Mouse (Mus musculus) cerebral cortex, adult 2 months (tissue): ENCODE measurements around the gene Mpig6b.

Experiments used
- WGBS: fragments of 180-500 bp; shearing (Covaris S2); methylation state at CpG from one replicate; pipeline ENCODE4 v1.1.7; 2018; 5-methylcytosine and 5-hydroxymethylcytosine counted together

Mpig6b gene

DNA sequence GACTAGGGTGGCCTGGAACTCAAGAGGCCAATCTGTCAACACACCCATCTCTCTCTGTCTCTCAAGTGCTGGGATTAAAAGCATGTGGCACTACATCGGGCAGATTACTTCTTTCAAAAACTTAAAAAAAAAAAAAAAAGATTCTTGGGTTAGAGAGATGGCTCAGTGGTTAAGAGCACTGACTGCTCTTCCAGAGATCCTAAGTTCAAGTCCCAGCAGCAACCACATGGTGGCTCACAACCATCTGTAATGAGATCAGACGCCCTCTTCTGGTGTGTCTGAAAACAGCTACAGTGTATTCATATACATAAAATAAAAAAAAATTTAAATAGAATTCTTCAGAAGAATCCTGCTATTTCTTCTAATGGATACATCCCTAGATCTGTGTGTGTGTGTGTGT lies 22.2 kb upstream of the Mpig6b start:
- 36% methylated on average over 2 of the region's 2 CpGs for WGBS

- WGBS = 81% methylated on average over 7 of the region's 7 CpGs
These were observed 19.4 kb upstream of the Mpig6b start, which contains the start of gene Ly6g6f for GRCm38 (mm10) chr17:35085208-35085865. Gene Ly6g6f (minus strand): TSS chr17:35085610.

DNA sequence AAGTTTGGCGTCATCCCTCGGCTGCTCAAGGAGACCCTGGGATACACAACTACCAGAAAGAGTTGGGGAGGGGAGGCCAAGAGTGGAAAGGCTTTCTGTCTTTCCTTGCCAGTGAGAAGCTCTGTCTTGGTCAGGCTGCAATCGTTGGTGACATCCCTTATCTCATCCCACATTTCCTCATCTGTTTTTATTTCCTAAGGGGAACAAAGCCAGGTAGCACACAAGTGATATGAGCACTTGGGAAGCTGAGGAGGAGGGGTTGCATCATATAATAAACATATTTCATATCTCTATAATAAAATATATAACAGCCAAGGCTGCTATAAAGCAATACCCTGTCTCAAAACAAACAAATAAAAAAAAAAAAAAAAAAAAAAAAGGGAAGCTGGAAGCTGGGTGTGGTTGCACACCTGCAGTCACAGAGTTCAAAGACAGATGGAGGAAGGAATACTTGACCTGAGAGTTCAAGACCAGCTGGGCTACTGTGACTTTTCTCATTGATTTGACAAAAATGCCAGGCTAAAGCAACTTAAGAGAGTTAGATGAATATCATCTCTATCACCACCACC lies 18.0 kb upstream of the Mpig6b start:
- WGBS = 78% methylated on average over 3 of the region's 3 CpGs

- WGBS = 93% methylated on average over 16 of the region's 16 CpGs
These were observed 17.0 kb upstream of the Mpig6b start for GRCm38 (mm10) chr17:35082841-35083576.

GRCm38 (mm10) chr17:35080710-35081109 lies 14.7 kb upstream of the Mpig6b start:
- 90% methylated on average over 4 of the region's 4 CpGs for WGBS

- 50% methylated on average over 6 of the region's 6 CpGs for WGBS
These were observed 14.3 kb upstream of the Mpig6b start for GRCm38 (mm10) chr17:35080248-35080647.

DNA sequence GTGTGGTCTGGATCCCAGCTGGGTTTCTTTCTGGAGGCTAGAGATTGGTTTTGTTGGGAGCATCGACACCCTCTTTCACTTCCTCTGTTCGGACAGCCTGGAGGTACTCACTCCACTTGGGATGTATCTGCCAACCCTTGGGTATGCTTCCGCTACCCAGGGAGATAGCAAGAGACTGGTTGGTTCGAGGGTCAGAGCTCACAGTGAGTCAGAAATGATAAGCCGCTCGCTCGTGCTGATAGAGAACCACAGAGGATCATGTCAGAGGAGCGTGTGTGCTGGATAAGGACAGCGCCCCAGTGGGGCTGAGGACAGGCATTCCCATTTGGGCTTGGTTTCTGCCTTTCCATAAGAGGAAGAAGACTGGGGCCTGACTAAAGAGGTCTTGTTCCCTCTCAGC lies 13.8 kb upstream of the Mpig6b start:
- 71% methylated on average over 9 of the region's 9 CpGs for WGBS

DNA sequence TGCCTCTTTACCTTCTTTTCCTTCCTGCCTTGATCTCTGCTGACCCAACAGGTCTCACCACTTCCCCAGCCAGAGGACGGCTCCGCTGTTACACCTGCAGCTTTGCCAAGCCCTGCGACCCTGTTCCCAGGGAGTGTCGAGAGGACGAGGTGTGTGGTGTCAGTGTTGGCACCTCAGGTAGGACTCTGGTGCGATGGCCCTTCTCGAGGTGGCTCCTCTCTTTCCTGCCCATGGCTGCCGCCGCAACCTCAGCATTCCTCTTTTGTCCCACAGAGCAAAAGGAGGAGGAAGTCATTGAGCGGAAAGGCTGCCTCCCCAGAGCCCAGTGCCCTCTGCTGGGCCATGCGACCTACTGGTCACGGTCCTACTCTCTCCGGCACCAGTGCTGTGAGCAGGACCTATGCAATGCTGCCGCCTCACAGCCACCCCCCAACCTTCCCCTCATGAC lies 11.8 kb upstream of the Mpig6b start, which contains the start of gene Ly6g6d:
Gene Ly6g6d (minus strand): TSS at position 280 of the 448 bp plus-strand sequence.
- 26% methylated on average over 14 of the region's 14 CpGs for WGBS

- WGBS = 14% methylated on average over 2 of the region's 2 CpGs
These were observed 11.3 kb upstream of the Mpig6b start for GRCm38 (mm10) chr17:35077285-35077684.

DNA sequence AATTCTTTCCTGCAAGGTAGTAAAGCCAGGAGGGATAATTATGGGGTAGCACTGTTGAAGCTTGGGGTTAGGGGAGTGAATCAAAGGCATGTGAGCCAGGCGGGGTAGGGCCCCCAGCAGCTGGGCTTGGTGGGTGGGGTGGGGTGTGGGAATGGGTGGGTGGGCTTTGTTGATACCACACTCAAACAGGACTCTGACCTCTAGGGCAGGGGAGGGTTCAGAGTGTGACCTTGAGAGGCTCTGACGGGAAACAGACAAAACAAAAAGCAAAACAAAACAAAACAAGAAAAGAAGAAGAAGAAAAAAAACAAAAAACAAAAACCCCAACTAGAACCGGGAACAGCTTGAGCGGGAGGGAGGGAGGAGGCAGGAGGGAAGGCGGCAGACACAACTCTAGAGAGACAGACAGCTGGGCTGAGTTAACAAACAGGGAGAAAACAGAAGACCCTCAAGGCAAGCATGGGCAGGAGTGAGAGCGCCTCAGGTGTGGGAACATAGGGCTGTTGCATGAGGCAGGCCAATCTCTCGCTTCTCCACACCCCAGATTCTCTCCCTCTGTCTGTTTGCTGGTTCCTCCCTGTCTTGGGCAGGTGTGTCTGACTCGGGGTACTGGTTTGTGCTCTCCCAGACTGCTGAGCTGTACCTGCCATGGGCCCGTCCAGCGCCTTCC lies 10.7 kb upstream of the Mpig6b start, which contains the start of gene Ly6g6e:
Gene Ly6g6e (plus strand): TSS at position 396 of the 670 bp plus-strand sequence.
- WGBS = 46% methylated on average over 10 of the region's 10 CpGs

DNA sequence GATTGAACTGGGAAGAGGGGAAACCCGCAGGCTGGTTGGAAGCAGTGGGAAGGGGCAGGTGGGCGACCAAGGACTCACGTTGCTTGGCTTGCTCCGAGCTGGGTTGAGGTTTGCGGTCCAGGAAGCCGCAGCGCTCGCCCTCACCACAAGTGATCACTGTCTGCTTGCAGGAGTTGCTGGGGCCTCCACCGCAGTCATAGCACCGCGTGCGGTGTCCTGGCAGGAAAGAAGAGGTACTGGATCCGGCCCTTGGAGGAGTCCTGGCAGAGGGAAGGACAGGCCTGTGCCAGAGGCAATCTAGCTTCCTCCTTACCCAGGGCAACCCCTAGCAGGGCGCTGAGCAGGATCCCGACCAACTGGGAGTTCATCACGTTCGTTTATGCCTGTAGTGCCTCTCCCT lies 8.1 kb upstream of the Mpig6b start:
- 62% methylated on average over 17 of the region's 17 CpGs for WGBS

- 85% methylated on average over 9 of the region's 9 CpGs for WGBS
These were observed 5.5 kb upstream of the Mpig6b start for GRCm38 (mm10) chr17:35071454-35071853.

GRCm38 (mm10) chr17:35070556-35071229 lies 4.7 kb upstream of the Mpig6b start:
- 45% methylated on average over 6 of the region's 6 CpGs for WGBS

- WGBS = 60% methylated on average over 17 of the region's 17 CpGs
These were observed 2.4 kb upstream of the Mpig6b start for GRCm38 (mm10) chr17:35068213-35068914.

DNA sequence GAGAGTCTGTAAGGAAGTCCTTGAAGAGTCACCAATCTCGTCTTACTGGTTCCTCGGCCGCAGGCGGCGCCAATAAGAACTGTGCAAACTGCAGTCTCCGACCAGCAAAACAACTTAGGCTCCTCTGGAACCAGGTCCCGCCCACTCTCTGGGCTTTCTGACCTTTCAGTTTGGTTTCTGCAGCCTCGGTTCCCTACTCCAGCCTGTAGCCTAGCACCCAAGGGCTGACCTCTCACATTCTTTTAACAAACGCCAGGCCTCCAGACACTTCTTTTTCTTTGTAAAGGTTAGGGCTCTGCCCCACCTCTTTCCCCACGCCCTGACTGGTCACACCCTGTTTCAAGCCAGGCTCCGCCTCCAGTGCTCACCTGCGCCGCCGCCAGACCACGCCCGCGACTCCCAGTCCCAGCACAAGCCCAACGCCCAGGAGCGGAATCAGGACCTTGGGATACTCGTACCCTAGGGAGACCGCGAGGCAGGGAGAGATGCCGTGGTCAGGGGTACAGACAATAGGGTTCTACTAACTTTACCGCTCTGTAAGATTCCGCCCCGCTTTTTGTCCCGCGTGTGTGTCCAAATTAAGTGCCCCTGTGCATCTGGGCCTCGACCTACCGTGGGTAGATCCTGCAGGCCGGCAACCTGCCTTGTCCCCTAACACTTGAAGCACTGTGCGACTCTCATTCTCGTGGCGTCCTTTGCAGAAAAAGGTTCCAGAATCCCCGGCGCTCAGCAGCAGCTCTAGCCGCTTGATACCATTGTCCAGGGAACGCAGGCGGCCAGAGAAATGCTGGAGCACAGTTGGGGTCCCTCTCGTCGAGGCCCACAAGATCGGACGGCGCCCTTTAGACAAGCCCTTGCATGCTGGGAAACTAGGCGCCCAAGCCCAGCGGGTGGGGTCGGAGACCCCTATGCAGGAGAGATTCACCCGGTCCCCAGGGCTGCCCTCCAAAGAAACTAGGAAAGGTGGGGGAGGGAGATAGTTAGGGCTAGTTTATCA lies 735 bp downstream of the Mpig6b start, which contains the start of gene Ly6g6c:
Gene Ly6g6c (plus strand): TSS at position 438 of the 997 bp plus-strand sequence.
- 21% methylated on average over 48 of the region's 48 CpGs for WGBS

- 73% methylated on average over 10 of the region's 10 CpGs for WGBS
These were observed 1.6 kb downstream of the Mpig6b start for GRCm38 (mm10) chr17:35064378-35064877.

- WGBS = 91% methylated on average over 3 of the region's 3 CpGs
These were observed 2.5 kb downstream of the Mpig6b start for GRCm38 (mm10) chr17:35063466-35063865.

- WGBS = 84% methylated on average over 8 of the region's 8 CpGs
These were observed 4.7 kb downstream of the Mpig6b start for GRCm38 (mm10) chr17:35061299-35061698.

DNA sequence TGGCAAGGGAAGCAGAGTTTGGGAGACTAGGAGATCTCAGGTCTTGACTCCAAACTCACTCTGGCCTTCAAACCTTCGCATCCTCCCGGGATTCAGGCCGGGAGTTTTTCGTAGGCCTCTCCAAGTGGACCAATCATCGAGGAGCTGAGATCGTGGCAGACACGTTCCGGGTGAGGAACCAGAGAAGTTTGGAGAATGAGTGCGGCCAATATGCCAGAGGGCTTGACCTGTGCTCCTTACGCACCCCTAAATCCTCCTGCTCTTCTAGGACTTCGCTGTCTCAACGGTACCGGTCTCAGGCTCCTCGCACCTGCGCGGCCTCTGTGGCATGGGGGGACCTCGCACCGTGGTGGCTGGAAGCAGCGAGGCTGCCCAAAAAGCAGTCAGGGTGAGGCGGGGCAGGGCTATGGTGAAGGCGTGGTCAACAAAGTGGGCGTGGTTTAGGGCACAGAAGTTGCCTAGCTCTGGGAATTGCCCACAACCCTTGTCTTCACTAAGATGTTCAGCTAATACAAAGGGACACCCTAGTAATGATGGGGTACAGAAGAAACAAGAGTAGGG lies 5.2 kb downstream of the Mpig6b start:
- 78% methylated on average over 22 of the region's 22 CpGs for WGBS
